Mouse (Mus musculus) forebrain, postnatal 0 days (tissue): ENCODE data around the gene Kcnh1. TPM values are rescaled to one million over a fixed set of nuclear protein-coding genes. Genes with fewer than 3 reads are reported as not detected.

Experiments
- ATAC-seq: fragments of 200-750 bp; cut with Nextera tagmentation; 2 replicates; pipeline ENCODE4 v1.8.0; 2017; ENCODE audit warnings: mild to moderate bottlenecking, moderate library complexity
- DNase-seq: peaks from one replicate; pipeline ENCODE4 v3.0.0-alpha.2; 2015
- H3K27ac ChIP-seq: fragments of 300-500 bp; sonication (generic); 2 replicates; pipeline ENCODE4 v1.5.1; 2014; ENCODE audit warnings: low read depth, mild to moderate bottlenecking, antibody characterized with exemption, low read length, moderate library complexity, mixed read lengths
- H3K27me3 ChIP-seq: fragments of 300-500 bp; sonication (generic); 2 replicates; pipeline ENCODE4 v1.6.1; 2014; ENCODE audit warnings: mild to moderate bottlenecking, low read length, mixed read lengths; ENCODE audit not compliant: insufficient read depth
- H3K36me3 ChIP-seq: fragments of 300-500 bp; sonication (generic); 2 replicates; pipeline ENCODE4 v1.6.1; 2014; ENCODE audit warnings: mild to moderate bottlenecking, moderate library complexity; ENCODE audit not compliant: insufficient read depth
- H3K4me1 ChIP-seq: fragments of 300-500 bp; sonication (generic); 2 replicates; pipeline ENCODE4 v1.6.1; 2014; ENCODE audit warnings: antibody characterized with exemption; ENCODE audit not compliant: insufficient read depth
- H3K4me2 ChIP-seq: fragments of 300-500 bp; sonication (generic); 2 replicates; pipeline ENCODE4 v1.6.1; 2014; ENCODE audit warnings: low read depth, mild to moderate bottlenecking, moderate library complexity
- H3K4me3 ChIP-seq: fragments of 300-500 bp; sonication (generic); 2 replicates; pipeline ENCODE4 v1.5.1; 2014; ENCODE audit warnings: low read depth, low read length, mixed read lengths
- H3K9ac ChIP-seq: fragments of 300-500 bp; sonication (generic); 2 replicates; pipeline ENCODE4 v1.6.1; 2014; ENCODE audit warnings: mild to moderate bottlenecking
- H3K9me3 ChIP-seq: fragments of 300-500 bp; sonication (generic); 2 replicates; pipeline ENCODE4 v1.6.1; 2016; ENCODE audit warnings: low read length
- CTCF ChIP-seq: sonication (generic); IDR thresholded peaks from 2 replicates; pipeline ENCODE4 v1.5.1; 2016; ENCODE audit warnings: antibody characterized with exemption, control low read depth, low read depth
- WGBS: fragments of 180-500 bp; shearing (Covaris S2); extraction: QIAGEN DNeasy Blood & Tissue Kit; methylation state at CpG from one replicate; pipeline ENCODE4 v1.1.7; 2014; 5-methylcytosine and 5-hydroxymethylcytosine counted together
- polyA plus RNA-seq: library from polyadenylated mRNA; unstranded; fragments of >200 nt; fragmentation: Nextera tagmentation; extraction: Ambion mirVana; gene quantifications from 2 replicates; pipeline ENCODE4 v1.2.1, GENCODE M21; 2015
- total RNA-seq: library from RNA; depleted of rRNA; stranded (reverse); fragments of >200 nt; gene quantifications from 2 replicates; pipeline ENCODE4 v1.2.3, GENCODE M21; 2014

Gene Kcnh1
- total and polyA plus RNA-seq, 2 experiments from 2014 or later: 2.3 to 5.7 TPM

DNA sequence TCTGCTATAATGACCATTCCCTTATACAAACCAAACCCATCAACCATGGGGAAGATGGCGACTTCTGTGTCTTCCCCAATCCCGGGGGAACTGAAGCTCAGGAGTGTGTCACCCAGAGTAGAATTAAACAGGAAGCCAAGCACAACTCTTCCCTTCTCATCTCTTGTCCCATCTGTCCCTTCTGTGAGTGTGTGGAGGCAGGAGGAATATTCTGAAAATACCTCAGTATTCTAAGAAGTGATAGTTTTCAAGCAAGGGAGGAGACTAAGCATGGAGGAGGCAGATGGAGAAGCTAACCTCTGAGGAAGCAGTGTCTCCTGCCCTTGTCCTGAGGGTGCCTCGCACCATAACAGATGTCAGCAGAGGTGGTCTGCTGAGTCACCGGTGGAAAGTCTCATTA is 24.1 kb downstream of the Kcnh1 start:
- DNase-seq: no peak
- no peak for ATAC-seq
- Histone ChIP-seq H3K9ac (no peak overlapping the region), H3K27ac (no peak overlapping the region), H3K36me3 (no peaks in the 10 kb centered on the region), H3K9me3 (no peaks in the 10 kb centered on the region), H3K4me3 (no peak overlapping the region), H3K4me2 (no peak overlapping the region), H3K4me1 (no peaks in the 10 kb centered on the region), H3K27me3 (no peaks in the 10 kb centered on the region)
- 99% methylated on average over 4 of the region's 4 CpGs for WGBS
- TF ChIP-seq CTCF: no peak

DNA sequence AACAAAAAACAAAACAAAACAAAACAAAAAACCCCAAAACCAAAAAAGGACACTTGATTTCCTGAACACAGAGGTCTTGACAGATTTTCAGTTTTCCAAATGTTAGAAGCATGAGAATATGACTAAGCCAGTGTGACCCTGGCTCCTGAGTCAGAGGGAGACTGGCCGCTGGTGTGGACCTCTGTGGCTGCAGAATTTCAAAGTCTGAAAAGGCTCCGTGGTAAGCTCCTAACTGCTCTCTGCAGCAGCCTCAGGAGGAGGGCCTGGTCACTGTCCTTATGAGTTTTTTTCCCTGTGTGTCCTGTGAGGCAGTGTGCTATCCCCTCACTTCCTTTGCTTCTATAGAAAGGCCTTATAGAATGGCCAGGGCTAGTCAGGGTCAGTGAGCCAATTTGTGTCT is 29.6 kb downstream of the Kcnh1 start:
- Histone ChIP-seq H3K4me2 (no peak overlapping the region), H3K27ac (no peak overlapping the region), H3K36me3 (no peaks in the 10 kb centered on the region), H3K27me3 (no peaks in the 10 kb centered on the region), H3K9ac (no peak overlapping the region), H3K4me3 (no peak overlapping the region), H3K9me3 (no peaks in the 10 kb centered on the region), H3K4me1 (no peaks in the 10 kb centered on the region)
- TF ChIP-seq CTCF: no peak
- no peak for ATAC-seq
- no peak for DNase-seq
- 66% methylated on average over 2 of the region's 2 CpGs for WGBS

DNA sequence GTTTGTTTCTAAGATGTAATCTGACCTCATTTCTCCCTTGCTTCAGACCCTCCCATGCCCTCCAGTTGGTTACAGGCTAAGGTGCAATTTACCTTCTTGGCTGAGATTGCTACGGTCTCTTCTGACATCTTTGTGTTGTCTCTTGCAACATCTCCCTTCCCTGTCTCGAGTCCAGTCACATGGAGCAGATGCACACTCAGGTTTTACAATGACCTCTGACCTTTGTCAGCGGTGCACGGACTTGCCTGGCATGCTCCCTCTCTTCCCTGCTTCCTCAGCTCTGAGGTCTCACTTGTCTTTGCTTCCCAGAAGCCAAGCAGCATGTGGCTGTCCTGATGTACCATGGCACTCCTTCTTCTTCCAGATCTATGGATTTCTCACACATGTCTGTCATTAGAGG is 33.6 kb downstream of the Kcnh1 start:
- no peak overlapping the region for H3K4me2 ChIP-seq
- no peak overlapping the region for H3K9ac ChIP-seq
- H3K36me3 ChIP-seq: no peaks in the 10 kb centered on the region
- H3K27me3 ChIP-seq: no peaks in the 10 kb centered on the region
- ATAC-seq (no peak), DNase-seq (no peak)
- no peak overlapping the region for H3K4me3 ChIP-seq
- 67% methylated on average over 4 of the region's 4 CpGs for WGBS
- TF ChIP-seq CTCF: no peak
- H3K4me1 ChIP-seq: no peaks in the 10 kb centered on the region
- no peaks in the 10 kb centered on the region for H3K9me3 ChIP-seq
- H3K27ac ChIP-seq: no peak overlapping the region

DNA sequence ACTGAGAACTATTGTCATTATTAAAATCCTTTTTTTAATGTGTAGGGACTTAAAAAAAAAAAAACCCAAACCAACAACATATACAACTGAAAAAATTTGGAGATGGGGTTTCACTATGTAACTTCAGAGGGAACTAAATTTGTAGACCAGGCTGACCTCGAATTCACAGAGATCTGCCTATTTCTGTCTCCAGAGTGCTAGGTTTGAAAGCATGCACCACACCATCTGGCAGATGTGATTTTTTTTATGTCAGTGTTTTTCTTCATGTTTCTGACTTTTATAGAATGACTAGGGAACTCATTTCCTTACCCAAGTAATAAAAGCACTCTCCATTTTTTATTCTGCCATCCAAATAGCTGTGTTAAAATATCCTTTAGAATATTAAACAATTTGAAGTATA is 42.1 kb downstream of the Kcnh1 start:
- H3K36me3 ChIP-seq: no peaks in the 10 kb centered on the region
- WGBS: 65% methylated on average over 1 of the region's 1 CpGs
- no peak overlapping the region for H3K4me2 ChIP-seq
- no peak for TF ChIP-seq CTCF
- H3K9me3 ChIP-seq: no peaks in the 10 kb centered on the region
- no peak overlapping the region for H3K4me3 ChIP-seq
- no peaks in the 10 kb centered on the region for H3K27me3 ChIP-seq
- DNase-seq: no peak
- H3K27ac ChIP-seq: no peak overlapping the region
- H3K9ac ChIP-seq: no peak overlapping the region
- H3K4me1 ChIP-seq: no peaks in the 10 kb centered on the region
- ATAC-seq: no peak

DNA sequence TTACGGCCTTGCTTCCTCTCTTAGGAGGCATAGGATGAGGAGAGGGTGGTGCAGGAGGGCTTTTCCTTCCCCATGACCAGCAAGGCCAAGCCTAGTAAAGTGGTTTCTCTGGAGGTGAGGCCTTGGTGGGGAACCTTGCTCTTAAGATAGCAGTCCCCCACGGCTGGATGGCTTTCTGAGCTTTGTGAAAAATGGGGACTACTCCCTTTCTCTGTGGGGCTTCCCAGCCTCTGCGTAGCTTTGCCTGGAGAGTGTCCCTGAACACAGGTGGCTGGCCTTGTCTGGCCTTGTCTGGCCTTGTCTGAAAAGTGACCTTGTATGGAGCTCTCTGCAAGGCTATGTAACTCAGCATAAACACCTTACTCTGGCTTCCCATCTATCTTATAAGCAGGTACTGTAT is 56.3 kb downstream of the Kcnh1 start:
- no peaks in the 10 kb centered on the region for H3K27me3 ChIP-seq
- no peaks in the 10 kb centered on the region for H3K9me3 ChIP-seq
- H3K4me2 ChIP-seq: no peak overlapping the region
- H3K4me3 ChIP-seq: no peak overlapping the region
- 75% methylated on average over 3 of the region's 3 CpGs for WGBS
- no peaks in the 10 kb centered on the region for H3K4me1 ChIP-seq
- H3K27ac ChIP-seq: no peak overlapping the region
- H3K9ac ChIP-seq: no peak overlapping the region
- no peaks in the 10 kb centered on the region for H3K36me3 ChIP-seq
- DNase-seq (no peak), ATAC-seq (no peak)
- TF ChIP-seq CTCF: no peak

DNA sequence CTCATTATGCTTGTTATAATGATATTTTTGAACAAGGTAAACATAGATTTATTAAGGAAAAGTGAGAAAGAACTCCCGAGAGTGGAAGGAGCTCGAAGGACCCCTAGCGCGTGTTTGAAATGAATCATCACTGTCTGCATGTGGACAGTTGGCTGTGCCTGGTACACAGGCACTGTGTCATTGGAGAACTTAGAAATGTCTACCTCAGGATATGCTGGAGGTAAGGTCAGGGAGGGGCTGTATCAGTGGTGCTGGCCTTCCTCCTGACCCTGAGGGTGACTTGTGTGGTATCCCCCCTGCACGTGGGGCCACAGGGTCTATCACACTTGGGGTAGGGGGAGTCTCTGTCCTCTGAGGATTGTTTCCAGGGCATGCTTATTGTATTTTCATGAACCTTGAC is 68.6 kb downstream of the Kcnh1 start:
- ATAC-seq: no peak
- H3K27ac ChIP-seq: no peak overlapping the region
- 92% methylated on average over 5 of the region's 5 CpGs for WGBS
- DNase-seq: no peak
- H3K4me2 ChIP-seq: no peak overlapping the region
- no peaks in the 10 kb centered on the region for H3K4me1 ChIP-seq
- TF ChIP-seq CTCF: no peak
- H3K4me3 ChIP-seq: no peak overlapping the region
- H3K9ac ChIP-seq: no peak overlapping the region
- no peaks in the 10 kb centered on the region for H3K27me3 ChIP-seq
- H3K9me3 ChIP-seq: no peaks in the 10 kb centered on the region
- no peaks in the 10 kb centered on the region for H3K36me3 ChIP-seq

DNA sequence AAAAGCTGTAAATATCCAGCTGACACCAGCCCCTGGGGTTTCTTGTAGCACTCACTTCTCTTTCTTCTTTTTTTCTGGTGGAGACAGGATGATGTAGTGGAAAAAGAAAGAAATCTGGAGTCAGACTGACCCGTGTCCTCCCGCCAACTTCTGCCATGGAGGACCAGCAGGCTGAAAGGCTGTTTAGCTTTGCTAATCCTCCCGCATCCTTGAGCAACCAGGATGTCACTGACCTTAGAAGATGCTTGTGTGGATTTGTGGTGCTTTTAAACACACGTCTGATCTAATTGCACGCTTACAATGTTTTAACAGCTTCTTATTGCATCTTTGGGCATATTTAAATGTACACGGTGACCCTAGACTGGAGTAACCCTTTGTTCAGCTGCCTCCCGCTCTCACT is 69.0 kb downstream of the Kcnh1 start:
- Histone ChIP-seq H3K9me3 (no peaks in the 10 kb centered on the region), H3K4me3 (no peak overlapping the region), H3K9ac (no peak overlapping the region), H3K27ac (no peak overlapping the region), H3K4me1 (no peaks in the 10 kb centered on the region), H3K36me3 (no peaks in the 10 kb centered on the region), H3K27me3 (no peaks in the 10 kb centered on the region), H3K4me2 (no peak overlapping the region)
- ATAC-seq: no peak
- WGBS: 81% methylated on average over 7 of the region's 7 CpGs
- DNase-seq: no peak
- no peak for TF ChIP-seq CTCF

DNA sequence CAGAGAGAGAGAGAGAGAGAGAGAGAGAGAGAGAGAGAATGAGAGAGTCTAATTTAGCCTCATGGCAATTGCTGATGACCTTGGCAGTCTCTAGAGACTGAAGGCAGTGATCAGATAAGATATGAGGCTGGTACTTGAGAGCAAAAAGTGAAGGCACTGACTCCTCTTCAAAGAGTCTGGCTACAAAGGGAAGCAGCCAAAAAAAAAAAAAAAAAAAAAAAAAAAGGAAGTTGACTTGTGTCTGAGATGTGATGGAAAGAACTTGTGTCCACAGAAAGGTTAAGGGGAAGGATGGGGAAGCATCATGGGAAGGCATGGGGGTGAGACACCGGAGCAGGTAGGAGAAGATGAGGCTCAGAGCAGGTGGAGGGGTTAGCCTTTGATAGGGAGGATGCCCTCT is 75.1 kb downstream of the Kcnh1 start:
- Histone ChIP-seq H3K27ac (no peak overlapping the region), H3K4me3 (no peak overlapping the region), H3K27me3 (no peaks in the 10 kb centered on the region), H3K9ac (no peak overlapping the region), H3K4me2 (no peak overlapping the region), H3K36me3 (no peaks in the 10 kb centered on the region), H3K4me1 (no peaks in the 10 kb centered on the region), H3K9me3 (no peaks in the 10 kb centered on the region)
- WGBS: 82% methylated on average over 1 of the region's 1 CpGs
- DNase-seq (no peak), ATAC-seq (no peak)
- no peak for TF ChIP-seq CTCF
